Mouse (Mus musculus): Measurements from ENCODE around the gene Slc22a18. TPM values are rescaled to one million over a fixed set of nuclear protein-coding genes. Genes with fewer than 3 reads are reported as not detected.
A peak's percentile ranks its signal among the peaks of the same experiment; 100 is the strongest.

Slc22a18 gene
- 0.64 TPM in 1 of 2 replicates, not detected in the other for polyA plus RNA-seq (2014; fragmentation: Nextera tagmentation; extraction: Ambion mirVana)

DNA sequence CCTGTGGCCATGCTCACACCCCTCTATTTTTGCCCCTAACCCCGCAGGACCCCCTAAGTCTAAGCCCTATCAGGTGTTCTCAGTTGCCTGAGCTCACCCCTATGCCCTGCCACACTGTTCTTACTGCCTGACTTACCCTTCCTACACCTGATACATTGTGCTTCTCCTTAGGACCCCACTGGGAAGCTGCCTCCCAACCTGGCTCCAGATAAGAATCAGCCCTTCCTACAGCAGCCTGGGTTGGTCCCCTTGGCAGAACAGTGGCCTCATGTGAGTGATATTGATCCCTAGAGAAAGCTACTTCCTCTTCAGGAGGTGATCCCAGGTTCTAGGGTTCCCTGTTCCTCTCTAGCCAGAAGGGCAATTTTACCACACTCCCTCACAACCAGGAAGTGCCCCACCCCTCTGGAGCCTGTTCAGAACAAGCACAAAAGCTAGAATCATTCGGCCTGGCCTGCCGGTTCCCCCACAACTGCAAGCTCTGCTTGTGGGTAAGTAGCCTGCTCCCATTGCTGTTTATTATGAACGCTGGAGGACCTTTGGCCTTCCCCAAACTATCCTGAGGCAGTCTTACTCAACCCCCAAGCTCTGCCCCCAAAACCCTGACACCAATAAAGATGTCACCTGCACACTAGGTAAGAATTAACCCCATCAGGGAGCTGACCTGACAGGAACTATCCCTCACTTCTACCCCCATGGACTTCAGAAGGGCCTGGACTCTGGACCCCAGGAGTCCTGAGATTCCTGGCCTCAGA lies at the start of gene Slc22a18:
Gene Slc22a18, plus strand, starts transcription at position 390 of the 755 bp plus-strand sequence.
- no peak for DNase-seq (ENCODE audit: low spot score)
- Histone ChIP-seq H3K27me3 (ENCODE audit: control insufficient read depth, insufficient read depth, low read length) (no peaks in the 10 kb centered on the region), H3K9ac (ENCODE audit: low read length) (no peak within 1 kb of the TSS), H3K4me1 (ENCODE audit: control insufficient read depth, insufficient read depth, low read length) (no peaks in the 10 kb centered on the region), H3K9me3 (ENCODE audit: control insufficient read depth, low read length) (no peaks in the 10 kb centered on the region), H3K36me3 (ENCODE audit: control insufficient read depth, insufficient read depth, low read length) (no peaks in the 10 kb centered on the region), H3K27ac (ENCODE audit: low read depth, low read length) (no peak within 1 kb of the TSS), H3K4me3 (ENCODE audit: low read depth, low read length) (no peak within 1 kb of the TSS), H3K4me2 (ENCODE audit: low read depth) (no peak within 1 kb of the TSS)
- no peak for ATAC-seq (ENCODE audit: insufficient read depth, low FRiP score, low TSS enrichment)
- WGBS = 38% methylated on average over 4 of the region's 4 CpGs

DNA sequence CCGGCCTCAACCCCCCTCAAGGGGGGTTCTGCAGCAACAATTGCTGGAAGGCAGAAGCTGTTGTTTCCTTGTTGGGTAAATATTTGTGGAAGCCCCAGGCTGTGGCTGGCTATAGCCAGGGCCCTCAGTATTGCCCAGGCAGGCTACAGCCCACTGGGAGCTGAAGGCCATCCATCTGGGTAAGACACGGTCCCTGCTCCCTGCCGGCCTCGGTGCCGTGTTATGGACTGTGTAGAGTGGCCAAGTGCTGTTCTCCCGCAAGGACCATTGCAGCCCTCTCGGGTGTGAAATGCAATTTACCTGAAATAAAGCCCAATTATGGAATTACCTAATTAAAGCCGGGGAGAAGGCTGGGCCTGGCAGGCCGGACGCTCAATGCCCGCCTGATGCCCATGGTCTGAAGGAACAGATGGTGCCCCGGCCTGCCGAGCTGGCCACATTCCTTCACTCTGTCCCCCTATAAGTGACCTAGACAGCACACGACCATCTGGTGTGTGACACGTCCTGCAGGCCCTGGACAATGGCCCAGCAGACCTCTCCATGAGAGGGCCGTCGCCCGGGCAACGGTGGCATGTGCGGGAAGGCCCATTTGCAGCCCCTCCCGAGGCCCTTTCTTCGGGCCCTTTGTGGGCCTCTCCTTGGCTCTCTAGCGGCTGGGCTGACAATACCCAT lies 45.3 kb upstream of the Slc22a18 start:
- no peak overlapping the region; the same call in 1 of the 2 replicates for H3K4me2 ChIP-seq (ENCODE audit: low read depth)
- H3K36me3 ChIP-seq (ENCODE audit: control insufficient read depth, insufficient read depth, low read length) = no peaks in the 10 kb centered on the region
- DNase-seq (ENCODE audit: low spot score) (peak; percentile 80), ATAC-seq (ENCODE audit: insufficient read depth, low FRiP score, low TSS enrichment) (peak; percentile 90)
- peak overlapping the region; percentile 79; the same call in 1 of the 2 replicates for H3K27ac ChIP-seq (ENCODE audit: low read depth, low read length)
- peak overlapping the region; percentile 41; the same call in 1 of the 2 replicates for H3K9ac ChIP-seq (ENCODE audit: low read length)
- no peaks in the 10 kb centered on the region for H3K9me3 ChIP-seq (ENCODE audit: control insufficient read depth, low read length)
- WGBS = 21% methylated on average over 23 of the region's 23 CpGs
- H3K27me3 ChIP-seq (ENCODE audit: control insufficient read depth, insufficient read depth, low read length) = 0 out of 2 replicates have a peak, but pooled peaks cover 1% of the 10 kb centered on the region
- H3K4me3 ChIP-seq (ENCODE audit: low read depth, low read length) = no peak overlapping the region
- peaks cover 11% of the 10 kb centered on the region for H3K4me1 ChIP-seq (ENCODE audit: control insufficient read depth, insufficient read depth, low read length)

DNA sequence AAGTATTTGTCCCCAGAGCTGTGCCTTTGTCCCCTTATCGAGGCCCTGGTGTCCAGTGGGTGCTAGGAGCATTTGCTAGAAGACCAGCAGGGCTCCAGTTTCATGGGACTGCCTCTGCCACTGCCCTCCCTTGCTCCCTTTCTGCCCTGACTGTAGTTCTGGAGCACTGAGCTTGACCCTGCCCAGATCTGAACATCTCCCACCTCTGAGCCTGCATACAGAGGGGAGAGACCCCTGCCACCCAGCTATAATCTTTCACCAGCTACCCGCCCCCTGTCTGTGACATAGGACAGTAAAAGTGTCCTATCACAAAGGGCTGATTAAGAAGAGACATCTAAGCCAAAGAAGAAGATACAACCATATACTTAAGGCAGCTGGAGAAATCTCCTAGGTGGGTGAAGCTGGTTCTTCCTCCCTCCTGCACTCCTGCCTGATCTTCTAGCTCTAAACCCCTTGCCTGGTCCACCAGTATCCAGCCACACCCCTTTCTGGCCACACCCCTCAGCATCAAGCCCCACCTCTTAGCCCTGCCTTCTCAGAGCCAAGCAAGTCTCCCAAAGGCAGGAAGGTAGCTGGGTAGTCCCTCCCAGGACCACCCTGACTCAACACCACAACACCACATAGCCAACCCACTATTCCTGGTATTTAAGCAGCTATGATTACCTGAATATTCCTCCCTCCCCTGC lies 44.6 kb upstream of the Slc22a18 start:
- Histone ChIP-seq H3K9me3 (ENCODE audit: control insufficient read depth, low read length) (no peaks in the 10 kb centered on the region), H3K4me3 (ENCODE audit: low read depth, low read length) (no peak overlapping the region), H3K4me1 (ENCODE audit: control insufficient read depth, insufficient read depth, low read length) (peaks cover 11% of the 10 kb centered on the region), H3K27me3 (ENCODE audit: control insufficient read depth, insufficient read depth, low read length) (0 out of 2 replicates have a peak, but pooled peaks cover 2% of the 10 kb centered on the region), H3K27ac (ENCODE audit: low read depth, low read length) (peak overlapping the region; percentile 79; the same call in 1 of the 2 replicates), H3K4me2 (ENCODE audit: low read depth) (no peak overlapping the region), H3K36me3 (ENCODE audit: control insufficient read depth, insufficient read depth, low read length) (no peaks in the 10 kb centered on the region), H3K9ac (ENCODE audit: low read length) (peak overlapping the region; percentile 41)
- peak; percentile 31 for ATAC-seq (ENCODE audit: insufficient read depth, low FRiP score, low TSS enrichment)
- WGBS = 29% methylated on average over 2 of the region's 2 CpGs
- peak; percentile 60 for DNase-seq (ENCODE audit: low spot score)

GRCm38 (mm10) chr7:143432631-143433030 lies 40.9 kb upstream of the Slc22a18 start:
- DNase-seq (ENCODE audit: low spot score) = no peak
- Histone ChIP-seq H3K27ac (ENCODE audit: low read depth, low read length) (no peak overlapping the region), H3K4me1 (ENCODE audit: control insufficient read depth, insufficient read depth, low read length) (peaks cover 13% of the 10 kb centered on the region), H3K36me3 (ENCODE audit: control insufficient read depth, insufficient read depth, low read length) (no peaks in the 10 kb centered on the region), H3K27me3 (ENCODE audit: control insufficient read depth, insufficient read depth, low read length) (0 out of 2 replicates have a peak, but pooled peaks cover 4% of the 10 kb centered on the region), H3K9ac (ENCODE audit: low read length) (no peak overlapping the region), H3K4me3 (ENCODE audit: low read depth, low read length) (no peak overlapping the region), H3K4me2 (ENCODE audit: low read depth) (no peak overlapping the region), H3K9me3 (ENCODE audit: control insufficient read depth, low read length) (no peaks in the 10 kb centered on the region)
- ATAC-seq (ENCODE audit: insufficient read depth, low FRiP score, low TSS enrichment) = no peak
- 74% methylated on average over 1 of the region's 1 CpGs for WGBS

DNA sequence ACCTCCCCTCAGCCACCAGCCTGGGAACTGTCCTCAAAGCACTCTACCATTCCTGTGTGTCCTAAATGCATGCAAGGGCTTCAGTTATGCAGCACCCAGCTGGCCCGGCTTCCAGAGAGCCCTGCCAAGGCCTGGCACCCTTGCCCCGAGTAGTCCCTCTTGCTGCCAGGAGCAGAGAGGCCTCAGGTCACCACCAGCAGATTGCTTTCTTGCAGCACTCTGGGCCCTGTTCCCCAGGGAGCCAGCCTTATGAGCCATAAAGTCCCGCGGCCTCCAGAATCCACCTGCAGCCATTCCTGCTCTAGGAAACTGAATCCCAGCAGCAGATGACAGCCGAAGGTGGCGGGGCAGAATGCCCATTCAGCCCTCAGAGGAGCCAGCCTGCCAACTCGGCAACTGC lies 40.2 kb upstream of the Slc22a18 start:
- DNase-seq (ENCODE audit: low spot score) (no peak), ATAC-seq (ENCODE audit: insufficient read depth, low FRiP score, low TSS enrichment) (no peak)
- no peaks in the 10 kb centered on the region for H3K36me3 ChIP-seq (ENCODE audit: control insufficient read depth, insufficient read depth, low read length)
- peaks cover 17% of the 10 kb centered on the region for H3K4me1 ChIP-seq (ENCODE audit: control insufficient read depth, insufficient read depth, low read length)
- H3K4me3 ChIP-seq (ENCODE audit: low read depth, low read length) = no peak overlapping the region
- H3K9ac ChIP-seq (ENCODE audit: low read length) = no peak overlapping the region
- H3K27ac ChIP-seq (ENCODE audit: low read depth, low read length) = 0 out of 2 replicates have a peak overlapping the region, but pooled peaks have one; percentile 17
- 49% methylated on average over 7 of the region's 7 CpGs for whole genome bisulfite sequencing
- H3K27me3 ChIP-seq (ENCODE audit: control insufficient read depth, insufficient read depth, low read length) = 0 out of 2 replicates have a peak, but pooled peaks cover 4% of the 10 kb centered on the region
- no peak overlapping the region for H3K4me2 ChIP-seq (ENCODE audit: low read depth)
- H3K9me3 ChIP-seq (ENCODE audit: control insufficient read depth, low read length) = no peaks in the 10 kb centered on the region

DNA sequence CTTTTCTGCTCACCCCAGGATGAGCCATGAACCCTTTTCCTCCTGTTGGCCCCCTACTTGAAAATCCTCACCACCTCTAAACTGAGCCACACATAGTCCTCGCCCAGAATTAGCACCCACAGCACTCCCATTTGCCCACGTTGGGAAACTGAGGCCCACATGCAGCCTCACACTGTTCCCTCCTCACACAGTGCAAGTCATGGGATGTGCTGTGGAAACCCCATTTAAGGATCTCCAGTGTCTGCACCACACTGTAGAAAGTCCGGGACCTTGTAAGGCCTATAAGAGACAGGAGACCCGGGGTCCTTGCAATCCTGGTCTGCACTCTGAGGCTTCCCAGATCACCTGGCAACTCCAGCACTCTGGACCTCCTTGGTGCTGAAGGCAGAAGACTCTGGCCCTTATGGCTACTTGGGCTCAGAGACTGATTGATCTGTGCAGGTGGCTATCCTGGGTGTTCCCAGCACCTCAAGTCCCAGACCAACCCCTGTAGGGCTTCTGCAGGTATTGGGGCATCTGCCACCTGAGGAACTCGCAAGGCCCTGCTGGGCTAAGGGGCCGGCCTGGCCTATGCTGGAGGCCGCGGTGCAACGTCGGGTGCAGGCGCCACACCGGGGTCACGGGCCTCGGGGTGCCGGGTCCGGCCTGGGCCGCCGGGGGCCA lies 36.2 kb upstream of the Slc22a18 start:
- Histone ChIP-seq H3K9ac (ENCODE audit: low read length) (peak overlapping the region; percentile 69), H3K27me3 (ENCODE audit: control insufficient read depth, insufficient read depth, low read length) (0 out of 2 replicates have a peak, but pooled peaks cover 4% of the 10 kb centered on the region), H3K4me3 (ENCODE audit: low read depth, low read length) (peak overlapping the region; percentile 39), H3K27ac (ENCODE audit: low read depth, low read length) (peak overlapping the region; percentile 51), H3K4me2 (ENCODE audit: low read depth) (peak overlapping the region; percentile 76), H3K4me1 (ENCODE audit: control insufficient read depth, insufficient read depth, low read length) (peaks cover 21% of the 10 kb centered on the region), H3K36me3 (ENCODE audit: control insufficient read depth, insufficient read depth, low read length) (no peaks in the 10 kb centered on the region), H3K9me3 (ENCODE audit: control insufficient read depth, low read length) (no peaks in the 10 kb centered on the region)
- DNase-seq (ENCODE audit: low spot score) = no peak
- ATAC-seq (ENCODE audit: insufficient read depth, low FRiP score, low TSS enrichment) = peak; percentile 66
- WGBS = 15% methylated on average over 18 of the region's 18 CpGs

DNA sequence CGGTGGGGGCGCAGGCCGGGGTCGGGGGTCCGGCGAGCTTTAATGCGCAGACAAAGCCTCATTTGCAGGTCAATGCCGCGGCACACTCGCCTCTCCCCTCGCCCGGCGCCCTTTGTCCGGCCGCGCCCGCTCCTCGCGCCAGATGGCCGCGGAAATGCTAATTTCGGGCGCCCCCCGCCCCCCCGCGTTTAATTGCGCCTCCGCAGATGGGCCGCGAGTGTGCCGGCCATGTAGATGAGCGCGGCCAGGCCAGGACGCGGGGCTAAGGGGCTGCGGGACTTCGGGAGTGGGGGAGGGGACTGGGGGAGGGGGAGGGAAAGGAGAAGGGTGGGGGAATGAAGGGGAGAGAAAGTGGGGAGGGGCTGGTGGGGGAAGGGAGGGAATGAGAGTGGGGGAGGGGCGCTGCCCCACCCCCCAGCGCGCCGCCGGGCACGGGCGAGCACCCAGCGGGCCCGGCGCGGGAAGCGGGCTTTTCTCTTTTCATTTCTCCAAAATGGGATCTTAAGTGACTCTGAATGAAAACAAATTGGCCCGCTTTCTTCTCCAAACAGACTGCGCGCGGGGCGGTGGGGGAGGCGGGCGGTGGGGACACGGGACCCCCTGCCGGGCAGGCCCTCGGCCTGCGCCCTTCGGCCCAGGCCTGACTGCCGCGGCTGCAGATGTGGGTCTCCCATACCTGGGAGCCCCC lies 35.5 kb upstream of the Slc22a18 start:
- no peaks in the 10 kb centered on the region for H3K9me3 ChIP-seq (ENCODE audit: control insufficient read depth, low read length)
- H3K4me1 ChIP-seq (ENCODE audit: control insufficient read depth, insufficient read depth, low read length) = peaks cover 21% of the 10 kb centered on the region
- H3K4me2 ChIP-seq (ENCODE audit: low read depth) = peak overlapping the region; percentile 76
- H3K27ac ChIP-seq (ENCODE audit: low read depth, low read length) = peak overlapping the region; percentile 62
- 0% methylated on average over 26 of the region's 63 CpGs for WGBS
- 0 out of 2 replicates have a peak, but pooled peaks cover 4% of the 10 kb centered on the region for H3K27me3 ChIP-seq (ENCODE audit: control insufficient read depth, insufficient read depth, low read length)
- no peaks in the 10 kb centered on the region for H3K36me3 ChIP-seq (ENCODE audit: control insufficient read depth, insufficient read depth, low read length)
- ATAC-seq (ENCODE audit: insufficient read depth, low FRiP score, low TSS enrichment) (peak; percentile 85), DNase-seq (ENCODE audit: low spot score) (peak; percentile 85)
- H3K4me3 ChIP-seq (ENCODE audit: low read depth, low read length) = peak overlapping the region; percentile 39
- peak overlapping the region; percentile 69 for H3K9ac ChIP-seq (ENCODE audit: low read length)

All from neural tube, embryonic 11.5 days (tissue).